Mouse (Mus musculus): ENCODE data around the gene Cd274. TPM values are rescaled to one million over a fixed set of nuclear protein-coding genes. Genes with fewer than 3 reads are reported as not detected.

Cd274 gene
- polyA plus RNA-seq, 1 experiment from 2014 or later = 0.69 TPM

DNA sequence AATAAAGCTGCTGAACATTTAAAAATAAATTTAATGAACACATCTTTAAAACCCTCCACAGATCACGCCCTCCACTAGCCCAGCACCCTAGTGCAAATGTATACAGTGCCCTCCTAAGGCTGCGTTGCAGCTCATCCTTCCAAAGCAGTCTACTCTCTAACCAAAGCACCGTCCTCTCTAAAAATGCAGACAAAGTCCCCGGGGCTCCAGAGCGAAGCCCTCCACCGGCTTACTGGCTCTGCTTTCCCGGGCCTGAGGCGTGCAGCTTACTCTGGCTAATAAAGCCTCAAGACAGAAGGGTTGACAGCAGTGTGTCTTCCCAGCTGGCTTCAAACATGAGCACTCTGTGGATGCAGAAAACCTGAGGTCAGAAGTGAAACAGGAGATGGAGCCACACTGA, 53.1 kb downstream of the Cd274 start:
- H3K27me3 ChIP-seq (replicated peaks) = no peaks in the 10 kb centered on the region

DNA sequence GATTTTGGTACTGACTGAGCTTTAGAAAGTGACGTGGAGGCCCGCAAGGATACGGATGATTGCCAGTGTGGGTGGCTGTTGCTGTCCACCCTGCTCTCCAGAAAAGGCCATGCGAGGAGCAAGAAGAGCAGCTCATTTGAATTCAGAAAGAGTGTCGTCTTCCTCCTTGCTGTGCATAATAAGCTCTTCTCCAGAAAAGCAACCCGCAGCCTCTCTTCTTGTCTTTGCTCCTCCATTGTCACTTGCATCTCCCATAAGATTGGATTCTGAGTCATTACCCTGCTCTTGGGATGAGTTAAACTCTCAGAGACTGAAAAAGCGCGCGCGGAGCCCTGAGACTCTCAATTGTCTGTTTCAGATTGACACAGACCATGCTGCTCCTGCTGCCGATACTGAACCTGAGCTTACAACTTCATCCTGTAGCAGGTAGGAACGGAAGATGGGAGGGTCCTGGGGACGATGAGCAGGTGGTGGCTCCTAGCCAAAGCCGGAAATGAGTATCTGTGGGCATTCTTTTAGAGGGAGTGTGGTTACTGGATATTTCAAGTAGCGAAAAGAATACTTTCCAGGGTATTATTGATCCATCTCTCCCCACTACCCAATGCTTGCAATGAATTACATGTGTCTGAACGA, 54.9 kb downstream of the Cd274 start:
- ATAC-seq = no peak
- no peak overlapping the region for H3K4me2 ChIP-seq (replicated peaks)
- H3K27me3 ChIP-seq (replicated peaks) = no peaks in the 10 kb centered on the region
- no peaks in the 10 kb centered on the region for H3K9me3 ChIP-seq
- no peak overlapping the region for H3K27ac ChIP-seq
- H3K4me1 ChIP-seq (replicated peaks) = no peaks in the 10 kb centered on the region
- 85% methylated on average over 16 of the region's 16 CpGs for WGBS
- no peaks in the 10 kb centered on the region for H3K36me3 ChIP-seq
- H3K9ac ChIP-seq = no peak overlapping the region
- H3K4me3 ChIP-seq (replicated peaks) = no peak overlapping the region

More for the DNA sequence above, 53.1 kb downstream of the Cd274 start:
- Histone ChIP-seq H3K9ac (no peak overlapping the region), H3K4me3 (replicated peaks) (no peak overlapping the region), H3K4me1 (replicated peaks) (no peaks in the 10 kb centered on the region), H3K27ac (no peak overlapping the region), H3K36me3 (no peaks in the 10 kb centered on the region), H3K9me3 (no peaks in the 10 kb centered on the region), H3K4me2 (replicated peaks) (no peak overlapping the region)
- WGBS = 79% methylated on average over 8 of the region's 8 CpGs
- no peak for ATAC-seq

DNA sequence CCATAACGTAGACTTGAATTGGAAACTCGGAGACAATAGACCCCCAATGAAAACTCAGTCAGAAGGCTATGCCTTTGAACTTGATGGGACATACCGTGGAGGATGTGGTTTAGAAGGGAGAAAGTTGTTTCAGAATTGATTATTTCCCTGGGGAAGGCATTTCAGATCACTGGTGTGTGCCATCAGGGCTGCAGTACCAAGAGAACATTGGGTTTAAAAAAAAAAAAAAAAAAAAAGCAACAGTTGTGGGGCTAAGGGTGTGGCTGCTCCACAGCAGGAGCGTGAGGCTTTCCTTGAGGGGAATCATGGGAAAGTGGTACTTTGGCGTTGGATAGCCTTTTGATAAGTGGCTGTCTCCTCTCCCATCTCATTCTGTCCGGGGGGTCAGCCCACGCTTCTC, 55.5 kb downstream of the Cd274 start:
- ATAC-seq = no peak
- H3K4me2 ChIP-seq (replicated peaks) = no peak overlapping the region
- no peak overlapping the region for H3K4me3 ChIP-seq (replicated peaks)
- 85% methylated on average over 7 of the region's 7 CpGs for WGBS
- H3K27me3 ChIP-seq (replicated peaks) = no peaks in the 10 kb centered on the region
- no peaks in the 10 kb centered on the region for H3K4me1 ChIP-seq (replicated peaks)
- no peaks in the 10 kb centered on the region for H3K9me3 ChIP-seq
- H3K27ac ChIP-seq = no peak overlapping the region
- no peak overlapping the region for H3K9ac ChIP-seq
- no peaks in the 10 kb centered on the region for H3K36me3 ChIP-seq

DNA sequence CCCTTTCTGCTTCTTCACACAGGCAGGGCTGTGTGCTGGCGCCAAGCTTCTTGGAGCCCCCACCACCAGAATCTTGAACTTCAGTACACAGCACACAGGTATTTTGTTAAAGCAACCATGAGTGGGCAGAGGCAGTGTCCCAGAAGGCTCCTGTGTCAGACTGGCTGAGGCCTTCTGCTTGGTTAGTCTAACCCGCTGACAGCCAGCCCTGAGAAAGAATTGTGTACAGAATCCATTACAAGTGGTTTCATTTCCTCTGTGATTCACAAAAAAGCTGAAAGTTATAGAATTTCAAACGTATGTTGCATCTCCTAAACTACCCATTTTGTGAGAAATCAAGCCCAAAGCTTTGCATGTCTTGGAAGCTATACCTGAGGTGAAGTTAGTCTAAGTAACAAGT, 63.3 kb downstream of the Cd274 start:
- H3K4me2 ChIP-seq (replicated peaks) = no peak overlapping the region
- no peaks in the 10 kb centered on the region for H3K36me3 ChIP-seq
- no peak overlapping the region for H3K9ac ChIP-seq
- no peaks in the 10 kb centered on the region for H3K9me3 ChIP-seq
- WGBS = 85% methylated on average over 3 of the region's 3 CpGs
- H3K4me3 ChIP-seq (replicated peaks) = no peak overlapping the region
- no peaks in the 10 kb centered on the region for H3K4me1 ChIP-seq (replicated peaks)
- H3K27ac ChIP-seq = no peak overlapping the region
- no peak for ATAC-seq
- H3K27me3 ChIP-seq (replicated peaks) = no peaks in the 10 kb centered on the region

DNA sequence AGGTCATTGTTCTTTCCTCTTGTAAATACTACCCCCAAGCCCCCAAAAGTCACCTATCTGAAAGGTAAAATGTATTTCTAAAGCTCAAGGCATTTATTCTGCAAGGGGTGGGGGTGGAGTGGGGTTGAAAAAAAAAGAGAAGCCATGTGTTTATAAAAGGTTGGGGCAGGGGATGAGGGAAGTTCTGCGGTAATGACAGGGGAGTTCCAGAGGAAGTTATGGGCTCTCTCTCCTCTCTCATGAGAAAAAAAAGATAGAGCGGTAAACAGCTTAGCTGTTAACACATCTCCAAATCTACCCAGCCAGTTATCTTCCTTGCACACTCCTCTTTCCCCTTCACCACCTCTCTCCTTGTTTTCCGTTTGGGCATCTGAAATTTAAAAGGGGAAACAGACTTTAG, 63.7 kb downstream of the Cd274 start:
- Histone ChIP-seq H3K9me3 (no peaks in the 10 kb centered on the region), H3K27ac (no peak overlapping the region), H3K4me2 (replicated peaks) (no peak overlapping the region), H3K36me3 (no peaks in the 10 kb centered on the region), H3K4me1 (replicated peaks) (no peaks in the 10 kb centered on the region), H3K9ac (no peak overlapping the region), H3K27me3 (replicated peaks) (no peaks in the 10 kb centered on the region), H3K4me3 (replicated peaks) (no peak overlapping the region)
- 52% methylated on average over 3 of the region's 3 CpGs for WGBS
- no peak for ATAC-seq

DNA sequence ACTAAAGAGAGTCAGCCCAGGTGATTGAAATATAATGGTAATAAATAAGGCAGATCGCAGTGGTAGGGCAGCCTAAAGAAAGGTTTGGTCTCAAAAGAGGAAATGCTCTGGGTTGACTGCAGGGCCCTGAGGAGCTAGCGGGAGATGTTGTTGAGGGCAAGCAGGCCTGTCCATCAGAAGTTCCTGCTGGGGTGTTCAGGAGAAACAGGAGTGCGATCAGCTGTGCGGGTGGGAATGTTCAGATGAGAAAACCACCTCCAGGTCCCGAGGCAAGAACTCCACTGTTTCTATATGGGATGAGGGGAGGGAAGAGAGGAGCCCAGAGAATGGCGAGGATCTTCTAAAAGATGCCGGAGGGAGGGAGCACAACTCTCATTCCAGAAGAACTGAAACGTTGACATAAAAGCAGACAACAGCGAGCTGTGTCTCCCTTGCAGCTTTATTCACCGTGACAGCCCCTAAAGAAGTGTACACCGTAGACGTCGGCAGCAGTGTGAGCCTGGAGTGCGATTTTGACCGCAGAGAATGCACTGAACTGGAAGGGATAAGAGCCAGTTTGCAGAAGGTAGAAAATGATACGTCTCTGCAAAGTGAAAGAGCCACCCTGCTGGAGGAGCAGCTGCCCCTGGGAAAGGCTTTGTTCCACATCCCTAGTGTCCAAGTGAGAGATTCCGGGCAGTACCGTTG, 69.7 kb downstream of the Cd274 start:
- Histone ChIP-seq H3K9ac (no peak overlapping the region), H3K27me3 (replicated peaks) (no peaks in the 10 kb centered on the region), H3K4me1 (replicated peaks) (no peaks in the 10 kb centered on the region), H3K27ac (no peak overlapping the region), H3K4me3 (replicated peaks) (no peak overlapping the region), H3K4me2 (replicated peaks) (no peak overlapping the region), H3K9me3 (no peaks in the 10 kb centered on the region), H3K36me3 (no peaks in the 10 kb centered on the region)
- no peak for ATAC-seq
- WGBS = 84% methylated on average over 18 of the region's 18 CpGs

Other genes with a start within 250 kb of the Cd274 start
- 8.0 and 8.8 TPM in 2 replicates for gene Jak2, start 115.6 kb upstream of the Cd274 start, polyA plus RNA-seq (2015; fragmentation: Nextera tagmentation; extraction: Ambion mirVana)
- 12.8 and 13.8 TPM in 2 replicates for gene Insl6, start 42.1 kb upstream of the Cd274 start, polyA plus RNA-seq (2015; fragmentation: Nextera tagmentation; extraction: Ambion mirVana)
- 0.21 and 0.32 TPM in 2 replicates for gene Rln1, start 32.8 kb upstream of the Cd274 start, polyA plus RNA-seq (2015; fragmentation: Nextera tagmentation; extraction: Ambion mirVana)
- gene Plgrkt, start 65 bp upstream of the Cd274 start, polyA plus RNA-seq (2015; fragmentation: Nextera tagmentation; extraction: Ambion mirVana) = 182 and 201 TPM in 2 replicates
- not detected in 2 replicates for gene Pdcd1lg2, start 43.5 kb downstream of the Cd274 start, polyA plus RNA-seq (2015; fragmentation: Nextera tagmentation; extraction: Ambion mirVana)
- 11.9 and 12.3 TPM in 2 replicates for gene Ric1, start 154.8 kb downstream of the Cd274 start, polyA plus RNA-seq (2015; fragmentation: Nextera tagmentation; extraction: Ambion mirVana)

All from intestine, embryonic 15.5 days (tissue).